Mouse (Mus musculus) thymus, postnatal 25 days (tissue): ENCODE data around the gene Ncor2.
A peak's percentile ranks its signal among the peaks of the same experiment; 100 is the strongest.

Experiments used
- DNase-seq: peaks from one replicate; pipeline ENCODE4 v3.0.0; 2022

Gene Ncor2

DNA sequence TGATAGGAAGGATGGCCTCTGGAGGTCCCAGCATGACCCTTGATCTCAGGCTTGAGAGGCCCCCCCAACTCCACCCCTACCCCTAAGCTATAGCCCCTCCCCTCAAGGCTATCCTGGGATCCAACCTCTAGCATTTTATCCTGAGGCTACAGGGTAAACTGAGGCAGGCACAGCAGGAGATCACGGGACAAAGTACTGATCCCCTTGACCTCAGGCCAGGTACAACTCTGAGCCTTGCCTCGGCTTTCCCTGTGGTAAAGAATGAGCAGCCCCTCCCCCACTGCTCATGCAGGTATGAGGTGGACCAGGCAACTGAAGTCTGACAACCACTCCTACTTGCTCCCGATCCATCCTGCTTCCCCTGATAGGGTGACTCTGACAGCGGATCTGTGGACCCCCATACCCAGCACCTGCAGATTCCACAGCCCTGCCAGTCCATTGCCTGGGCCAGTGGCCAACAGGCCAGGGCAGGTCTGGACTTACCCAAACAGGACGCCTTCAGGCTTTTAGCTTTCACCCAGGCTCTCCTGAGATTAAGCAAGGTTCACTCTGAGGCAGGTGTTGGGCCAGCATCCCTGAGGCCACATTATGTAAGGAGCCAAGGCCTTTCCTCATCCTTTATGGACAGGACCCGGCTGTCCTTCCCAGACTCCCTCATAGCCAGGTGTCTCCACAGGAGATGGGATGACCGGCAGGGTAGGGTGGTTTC is 11.2 kb upstream of the Ncor2 start:
- no peak for DNase-seq

DNA sequence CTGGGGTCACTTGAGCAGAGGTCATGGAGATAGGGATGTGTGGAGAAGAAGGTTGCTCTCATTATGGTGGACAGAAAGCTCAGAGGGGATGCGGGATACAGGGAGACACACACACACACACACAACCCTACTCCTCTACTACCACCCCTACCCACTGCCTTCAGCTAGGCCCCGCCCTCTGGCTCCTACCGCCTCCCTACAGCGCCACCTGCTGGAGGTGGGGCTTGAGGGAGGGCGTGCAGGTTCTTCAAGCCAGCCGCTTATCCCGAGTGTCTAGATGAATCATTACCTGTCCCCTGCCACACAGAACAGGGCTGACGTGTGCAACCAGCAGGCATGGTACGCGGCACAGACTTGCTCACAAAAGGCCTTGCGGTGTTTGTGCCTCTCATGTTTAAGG is 10.6 kb upstream of the Ncor2 start:
- DNase-seq = peak; percentile 86

DNA sequence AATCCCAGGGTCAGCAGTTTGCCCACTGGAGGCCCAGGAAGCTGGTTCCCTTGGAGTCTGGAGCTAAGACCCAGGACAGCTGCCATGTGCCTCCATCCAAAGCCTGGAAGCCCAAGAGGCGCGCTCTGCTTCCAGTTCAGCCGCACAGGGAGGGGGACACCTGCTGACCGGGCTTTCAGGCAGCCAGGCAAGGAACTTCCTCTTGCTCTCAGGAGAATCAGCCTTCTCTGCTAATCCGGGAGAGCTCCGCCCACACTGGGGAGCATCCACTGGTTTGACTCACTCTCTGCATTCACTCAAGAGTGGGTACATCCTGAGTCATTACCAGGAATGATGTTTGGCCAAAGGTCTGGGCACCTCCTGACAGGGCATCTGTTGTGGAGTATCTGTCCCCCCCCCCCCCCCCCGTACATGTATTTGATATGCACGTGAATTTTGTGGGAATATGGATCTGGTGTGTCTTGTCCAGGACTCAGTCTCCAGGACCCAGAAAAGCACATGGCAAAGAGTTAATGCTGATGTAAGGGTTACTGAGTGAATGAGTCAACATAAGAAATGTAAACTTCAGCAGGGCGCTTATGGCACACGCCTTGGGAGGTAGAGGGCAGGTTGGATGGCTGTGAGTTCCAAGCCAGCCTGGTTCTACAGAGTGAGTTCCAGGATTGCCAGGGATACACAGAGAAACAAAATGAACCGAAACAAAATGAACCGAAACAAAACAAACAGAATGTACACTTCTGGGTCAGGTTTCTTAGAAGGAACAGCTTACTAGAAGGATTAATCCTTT is 10.0 kb upstream of the Ncor2 start:
- no peak for DNase-seq

DNA sequence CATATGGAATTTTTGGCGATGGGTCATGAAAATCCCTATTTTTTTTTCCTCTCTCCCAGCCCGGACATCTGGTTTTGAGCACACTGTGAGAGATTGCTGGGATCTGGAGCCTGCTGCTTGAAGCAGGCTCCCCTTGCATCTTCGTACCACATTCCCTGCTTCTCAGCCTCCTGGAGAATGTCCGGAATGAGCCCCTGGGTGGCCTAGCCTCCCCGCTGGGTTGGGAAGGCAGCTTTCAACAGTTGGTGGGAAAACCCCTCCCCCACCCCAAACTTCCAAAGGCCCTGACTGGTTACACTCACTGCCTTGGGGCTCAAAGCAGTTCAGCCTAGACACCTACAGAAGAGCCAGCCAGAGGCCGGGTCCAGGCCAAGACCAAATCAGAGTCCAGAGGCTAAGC is 5.8 kb upstream of the Ncor2 start:
- DNase-seq = no peak

DNA sequence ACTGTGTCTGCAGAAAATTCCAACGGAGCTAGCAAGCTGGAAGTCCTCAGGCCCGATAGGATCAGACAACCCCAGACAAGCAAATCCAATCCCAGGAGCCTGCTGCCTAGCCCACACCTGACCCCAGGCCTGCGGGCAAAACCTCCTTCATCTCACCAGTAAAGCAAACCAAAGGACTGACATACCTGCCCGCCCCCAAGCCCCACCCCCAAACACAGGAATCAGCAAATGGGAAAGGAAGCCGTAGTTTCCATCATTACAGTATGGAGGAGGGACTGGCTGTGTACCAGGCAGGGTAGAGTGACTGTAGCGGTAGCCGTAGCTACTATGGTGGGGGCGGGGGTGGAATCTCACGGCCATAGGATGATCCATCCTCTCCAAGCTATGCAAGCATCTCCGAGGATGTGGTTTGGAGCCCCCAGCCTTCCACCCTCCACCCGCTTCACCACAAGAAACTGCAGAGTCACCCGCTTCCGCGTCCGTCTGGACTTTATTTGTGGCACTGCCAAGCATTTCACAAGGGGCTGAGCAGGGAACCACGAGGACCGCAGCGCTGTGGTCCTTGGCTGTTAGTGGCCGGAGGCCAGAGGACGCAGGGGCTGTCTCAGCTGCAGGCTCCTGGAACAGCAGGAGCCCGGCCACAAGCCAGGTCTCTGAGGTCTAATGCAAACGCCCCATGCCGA is 4.4 kb upstream of the Ncor2 start:
- DNase-seq = peak; percentile 39

DNA sequence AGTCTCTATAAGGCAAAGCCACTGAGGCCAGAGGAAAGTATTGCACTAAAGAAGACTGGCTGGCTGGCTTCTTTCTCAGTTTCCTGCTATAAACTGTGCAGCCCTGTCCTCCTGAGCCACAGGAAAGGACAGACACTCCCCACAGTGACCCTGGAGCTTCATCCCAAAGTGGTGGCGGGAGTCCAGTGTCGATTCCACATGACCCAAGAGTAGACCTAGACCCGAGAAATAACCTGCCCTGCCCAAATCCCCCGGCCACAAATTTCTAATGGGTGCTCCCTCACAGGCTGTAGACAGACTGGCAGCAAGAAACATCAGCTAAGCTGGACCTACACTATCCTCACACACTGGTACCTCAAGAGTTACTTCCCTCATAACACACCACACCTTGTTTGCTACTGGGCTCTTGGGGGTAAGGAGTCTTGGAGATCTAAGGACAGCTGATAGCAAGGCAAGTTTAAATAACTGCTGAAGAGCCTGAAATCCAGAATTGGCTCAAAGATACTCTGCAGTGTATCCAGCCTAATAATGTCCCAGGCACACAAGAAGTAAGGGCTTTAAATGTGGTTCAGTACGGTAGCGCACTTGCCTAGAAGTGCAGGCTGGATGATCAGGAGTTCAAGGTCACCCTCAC is 1.7 kb upstream of the Ncor2 start:
- no peak for DNase-seq

DNA sequence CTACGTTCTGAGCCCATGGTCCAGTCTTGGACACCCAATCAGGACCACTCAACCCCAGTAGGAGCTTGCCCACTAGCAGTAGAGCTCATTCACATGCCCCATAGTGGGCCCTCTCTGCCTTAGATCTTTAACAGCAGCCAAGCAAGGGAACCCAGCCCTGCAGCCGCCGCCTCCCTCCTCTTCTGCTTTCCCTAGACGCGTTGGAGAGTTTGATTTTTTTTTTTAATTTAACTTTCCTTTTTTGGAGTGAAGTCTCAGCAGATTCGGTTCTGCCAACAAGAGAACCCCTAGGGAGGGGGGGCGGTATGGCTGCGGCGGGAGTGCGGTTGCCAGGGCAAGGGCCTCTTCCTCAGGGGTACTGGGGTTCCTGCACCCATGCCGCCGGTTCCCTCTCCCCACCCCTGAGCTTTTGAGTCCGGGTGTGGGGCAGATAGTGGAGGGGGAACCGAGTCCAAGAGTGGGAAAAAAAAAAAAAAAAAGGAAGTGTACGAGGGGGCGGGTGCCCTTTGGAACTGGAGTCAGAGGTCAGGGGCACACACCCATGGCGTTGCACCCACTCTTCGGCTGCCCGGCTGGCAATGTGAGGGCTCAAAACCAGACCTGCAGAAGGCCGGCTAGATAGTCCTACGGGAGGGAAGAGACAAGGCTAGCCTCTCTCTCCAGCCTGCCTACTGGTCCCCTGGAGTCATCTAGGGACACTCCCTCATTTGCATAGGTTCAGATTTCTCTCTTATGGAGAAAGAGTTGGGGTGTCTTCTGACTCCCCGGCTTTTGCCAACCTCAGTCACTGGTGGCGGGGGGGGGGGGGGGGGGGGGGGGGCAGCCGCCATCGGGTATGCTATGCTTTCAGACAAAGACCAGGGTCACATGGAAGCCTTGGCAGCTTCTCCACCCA is 963 bp upstream of the Ncor2 start:
- DNase-seq = peak; percentile 47

DNA sequence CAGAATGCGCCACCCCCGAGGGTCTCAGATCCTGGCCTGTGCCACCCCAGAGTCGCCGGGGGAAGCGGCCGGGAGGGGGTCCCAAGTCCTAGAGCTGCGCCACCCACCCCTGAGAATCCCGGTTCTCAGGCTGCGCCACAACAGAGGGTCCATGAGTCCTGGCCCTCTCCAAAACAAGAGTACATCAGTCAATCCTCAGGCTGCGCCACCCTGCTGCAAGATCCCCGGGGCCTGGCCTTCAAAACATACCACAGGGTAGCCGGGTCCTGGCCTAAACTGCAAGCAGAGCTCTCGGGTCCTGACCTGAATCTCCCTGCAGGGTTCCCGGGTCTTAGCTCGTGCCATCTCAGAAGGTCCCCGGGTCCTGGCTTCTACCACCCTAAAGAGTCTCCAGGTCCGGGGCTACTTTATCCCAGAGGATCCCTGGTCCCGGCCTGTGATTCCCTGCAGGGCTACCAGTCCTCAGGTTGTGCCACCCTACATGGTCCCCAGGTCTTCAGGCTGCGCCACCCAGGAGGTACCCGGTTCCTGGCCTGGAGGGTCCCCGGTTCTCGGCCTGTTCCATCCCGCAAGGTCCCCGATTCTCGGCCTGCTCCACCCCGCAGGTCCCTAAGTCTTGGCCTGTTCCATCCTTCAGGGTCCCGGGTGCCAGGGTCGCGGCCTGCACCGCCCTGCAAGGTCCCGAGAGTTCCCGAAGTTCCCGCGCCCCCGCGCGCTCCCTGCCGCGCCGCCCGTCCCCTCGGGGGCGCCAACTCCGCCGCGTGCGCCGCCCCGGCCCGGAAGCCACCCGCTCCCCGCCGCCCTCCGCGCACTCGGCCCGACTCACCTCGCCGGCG is 630 bp downstream of the Ncor2 start:
- DNase-seq = peak; percentile 79

DNA sequence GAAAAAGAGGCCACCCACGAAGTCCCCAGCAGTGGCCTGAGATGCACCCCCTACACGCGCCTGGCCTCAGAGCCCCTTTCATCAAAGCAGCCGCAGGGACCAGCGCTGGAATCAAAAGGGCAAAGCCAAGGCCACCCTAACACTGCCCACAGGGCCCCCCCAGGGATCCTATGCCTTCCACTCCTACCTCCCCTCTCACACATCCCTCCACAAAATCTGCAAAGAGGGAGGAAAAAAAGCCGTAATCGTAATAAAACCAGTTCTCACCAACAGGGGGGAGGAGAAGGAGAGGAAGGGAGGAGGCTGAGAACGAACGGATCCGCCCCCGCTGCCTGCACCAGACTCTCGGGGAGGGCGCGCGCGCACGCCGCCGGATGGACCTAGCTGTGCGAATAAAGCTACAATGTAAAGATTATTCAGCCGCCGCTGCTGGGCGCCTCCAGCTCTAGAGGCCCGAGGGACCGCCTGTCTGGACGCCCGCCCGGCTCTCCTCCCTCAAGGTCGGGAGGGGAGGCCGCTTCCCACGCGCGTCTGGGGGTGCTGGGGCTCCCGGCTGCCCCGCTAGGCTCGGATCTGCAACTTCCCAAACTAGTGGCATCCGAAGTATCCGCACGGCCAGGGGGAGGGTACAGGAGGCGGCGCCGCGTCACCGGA is 1.4 kb downstream of the Ncor2 start:
- DNase-seq = peak; percentile 83

DNA sequence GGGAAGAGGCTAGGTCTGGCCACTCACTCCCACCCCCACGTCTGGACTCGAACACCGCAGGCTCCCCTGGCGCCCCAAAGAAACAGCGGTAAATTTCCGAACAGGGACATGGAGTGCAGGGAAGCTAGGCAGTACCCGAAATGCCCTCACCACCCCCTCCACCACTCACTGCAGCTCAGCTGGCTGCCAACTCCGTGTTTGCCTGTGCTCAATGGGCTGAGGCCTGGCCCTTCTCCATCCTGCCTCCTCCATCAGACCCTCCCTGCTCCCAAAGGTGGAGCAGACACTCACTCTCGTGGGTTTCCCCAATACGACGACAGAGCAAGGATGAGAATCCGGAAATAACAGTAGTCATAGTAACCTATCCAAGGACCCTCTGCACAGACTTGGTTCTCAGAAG is 2.2 kb downstream of the Ncor2 start:
- no peak for DNase-seq

DNA sequence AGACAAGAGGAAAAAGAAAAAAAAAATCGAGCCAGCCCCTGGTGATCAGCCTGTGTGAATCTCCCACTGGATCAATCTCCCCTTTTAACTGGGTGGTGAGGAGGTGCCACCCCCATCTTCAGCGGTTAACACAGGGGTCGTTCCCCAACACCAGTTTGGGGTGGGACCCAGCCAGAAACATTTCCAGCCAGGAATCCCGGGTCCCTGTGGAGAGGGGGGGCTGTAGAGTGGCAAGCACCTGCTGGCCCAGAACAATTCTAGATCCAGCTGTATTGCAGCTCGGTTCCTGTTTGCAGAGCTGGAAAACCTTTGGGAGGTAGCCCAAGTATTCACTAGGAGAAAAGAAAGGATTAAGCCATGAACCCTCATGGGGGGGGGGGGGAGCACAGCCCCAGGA is 2.7 kb downstream of the Ncor2 start:
- DNase-seq = no peak

DNA sequence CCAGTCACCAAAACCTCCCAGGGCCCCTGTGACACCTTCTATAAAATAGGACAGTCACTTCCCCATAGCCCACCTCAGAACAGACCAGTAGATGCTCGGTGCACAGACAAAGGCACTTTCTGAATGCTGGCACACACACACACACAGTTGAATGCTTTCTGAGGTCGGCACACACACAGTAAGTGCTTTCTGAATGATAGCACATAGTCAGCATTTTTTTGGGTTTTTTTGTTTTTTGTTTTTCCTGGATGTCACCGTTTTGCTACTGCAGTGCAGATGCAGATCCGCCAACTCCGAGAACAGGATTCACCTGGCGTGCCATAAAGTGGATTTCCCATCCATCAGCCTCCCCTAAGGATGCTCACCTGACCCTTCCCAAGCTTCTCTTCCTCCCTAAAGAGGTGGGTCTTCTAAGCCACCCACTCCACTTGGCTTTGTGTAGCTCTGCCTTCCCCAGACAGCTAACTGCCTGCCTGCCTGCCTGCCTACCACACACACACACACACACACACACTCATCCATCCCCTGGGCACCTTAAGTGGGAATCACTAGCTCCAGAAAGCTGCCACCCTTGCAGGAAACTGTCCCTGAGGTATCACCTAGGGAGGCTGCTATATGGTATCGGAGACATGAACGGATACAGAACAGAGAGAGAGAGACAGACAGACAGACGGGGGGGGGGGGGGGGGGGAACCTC is 3.2 kb downstream of the Ncor2 start:
- no peak for DNase-seq

DNA sequence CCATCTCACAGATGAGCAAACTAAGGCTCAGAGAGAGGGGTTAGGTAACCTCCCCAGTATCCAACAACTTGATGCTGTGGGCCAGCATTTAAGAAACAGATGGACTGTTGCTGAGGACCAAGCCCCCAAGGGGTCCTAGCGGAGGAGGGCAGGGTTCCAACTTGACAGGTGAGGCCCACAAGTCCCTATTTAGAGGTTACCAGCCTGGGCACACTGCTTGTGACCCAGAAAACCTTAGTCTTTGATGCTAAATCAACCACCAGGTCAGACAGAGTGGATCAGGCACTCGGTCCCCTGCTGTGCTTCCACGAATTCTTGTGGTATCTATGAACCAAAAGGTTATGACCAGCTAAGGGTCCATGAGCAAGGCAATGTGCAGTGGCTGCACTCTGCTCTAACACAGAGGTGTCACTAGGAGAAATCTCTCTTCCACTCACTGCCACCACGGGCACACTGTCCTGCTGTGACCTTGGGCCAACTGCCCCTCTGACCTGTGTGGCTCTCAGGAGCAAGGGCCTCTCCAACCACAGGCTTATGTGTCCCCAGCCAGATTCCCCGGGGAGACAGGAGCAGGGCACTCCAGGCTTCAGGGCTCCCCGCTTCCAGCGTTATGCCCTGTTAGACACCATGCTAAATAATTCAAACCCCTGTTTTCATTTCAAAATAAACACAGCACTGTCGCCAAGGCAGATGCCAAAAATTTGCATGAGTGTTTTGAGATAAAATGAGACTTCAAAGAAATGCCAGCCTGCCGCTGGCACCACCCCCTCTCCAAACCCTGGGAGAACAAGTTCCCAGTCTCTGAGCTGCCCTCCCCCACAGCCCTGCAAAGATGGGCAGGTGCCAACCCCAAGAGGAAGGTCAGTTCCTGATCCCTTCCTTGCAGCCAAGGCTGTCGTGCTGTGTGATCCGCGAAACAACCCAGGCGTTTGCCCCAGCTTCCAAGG is 4.0 kb downstream of the Ncor2 start:
- no peak for DNase-seq

DNA sequence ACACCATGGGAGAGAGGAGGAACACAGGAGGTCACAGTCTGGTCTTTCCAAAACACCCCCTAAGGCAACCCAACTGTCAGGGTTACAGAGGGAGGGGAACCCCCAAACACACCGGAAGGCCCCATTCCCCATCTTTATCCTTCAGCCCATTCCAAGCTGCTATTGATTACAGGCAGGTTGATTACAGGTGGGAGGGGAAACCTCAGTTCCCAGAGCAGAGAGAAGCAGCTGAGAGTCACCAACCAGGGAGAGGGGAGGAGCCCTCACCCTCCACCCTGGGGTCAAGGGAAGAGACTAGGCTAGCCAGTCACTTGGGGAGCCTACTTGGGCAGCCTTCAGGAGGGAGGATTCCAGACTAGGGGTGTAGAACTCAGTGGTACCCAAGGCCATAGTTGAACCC is 5.2 kb downstream of the Ncor2 start:
- DNase-seq = no peak

DNA sequence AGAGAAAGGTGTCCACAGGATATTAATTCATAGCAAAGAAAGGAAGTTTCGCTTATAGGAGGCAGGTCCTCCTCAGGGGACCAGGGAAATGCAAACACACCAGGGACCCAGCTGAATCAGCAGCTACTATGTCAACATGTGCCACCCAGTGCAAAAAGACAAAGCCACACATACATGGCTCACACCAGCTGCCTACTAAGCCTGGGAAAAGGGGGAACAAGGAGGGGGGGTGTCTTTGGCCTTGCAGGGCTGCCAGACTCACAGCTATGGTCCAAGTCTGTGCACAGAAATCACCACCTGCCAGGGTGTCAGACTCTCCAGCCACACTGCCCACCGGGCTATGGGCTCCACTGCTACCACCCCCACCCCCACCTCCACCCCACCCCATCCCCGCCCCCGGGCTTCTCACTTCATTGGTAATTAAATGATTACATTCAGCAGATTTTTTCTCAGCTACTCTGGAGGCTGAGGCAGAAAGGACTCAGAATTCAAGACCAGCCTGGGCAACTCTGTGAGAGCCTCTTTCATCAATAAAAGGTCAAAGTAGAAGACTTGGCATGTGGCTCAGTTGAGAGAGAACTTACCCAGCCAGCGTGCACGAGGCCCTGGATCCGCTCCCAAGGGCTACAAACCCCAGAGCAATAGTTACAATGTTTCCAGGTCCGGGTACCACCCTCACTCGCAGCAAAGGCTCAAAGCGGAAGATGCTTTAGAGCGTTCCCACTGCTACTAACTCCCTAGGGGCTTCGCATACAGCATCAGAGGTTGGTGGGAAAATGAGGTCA is 6.0 kb downstream of the Ncor2 start:
- DNase-seq = no peak

DNA sequence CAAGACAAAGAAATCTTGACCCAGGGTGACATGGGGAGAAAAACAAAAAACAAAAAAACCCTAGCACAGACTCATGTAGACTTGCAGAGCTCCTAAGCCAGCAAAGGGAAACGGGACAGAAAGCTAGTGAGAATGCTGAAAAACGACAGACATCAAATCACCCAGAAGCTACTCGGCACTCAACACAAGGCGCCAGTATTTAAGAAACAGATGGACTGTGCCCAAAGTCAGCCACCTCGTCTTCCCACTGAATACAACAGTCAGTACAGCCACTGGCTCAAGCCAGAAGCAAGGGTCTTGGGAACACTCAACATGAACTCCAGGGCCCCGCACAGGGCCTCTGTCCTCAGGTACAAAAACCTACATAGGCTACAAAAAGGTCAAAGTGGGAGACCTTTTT is 7.8 kb downstream of the Ncor2 start:
- no peak for DNase-seq

DNA sequence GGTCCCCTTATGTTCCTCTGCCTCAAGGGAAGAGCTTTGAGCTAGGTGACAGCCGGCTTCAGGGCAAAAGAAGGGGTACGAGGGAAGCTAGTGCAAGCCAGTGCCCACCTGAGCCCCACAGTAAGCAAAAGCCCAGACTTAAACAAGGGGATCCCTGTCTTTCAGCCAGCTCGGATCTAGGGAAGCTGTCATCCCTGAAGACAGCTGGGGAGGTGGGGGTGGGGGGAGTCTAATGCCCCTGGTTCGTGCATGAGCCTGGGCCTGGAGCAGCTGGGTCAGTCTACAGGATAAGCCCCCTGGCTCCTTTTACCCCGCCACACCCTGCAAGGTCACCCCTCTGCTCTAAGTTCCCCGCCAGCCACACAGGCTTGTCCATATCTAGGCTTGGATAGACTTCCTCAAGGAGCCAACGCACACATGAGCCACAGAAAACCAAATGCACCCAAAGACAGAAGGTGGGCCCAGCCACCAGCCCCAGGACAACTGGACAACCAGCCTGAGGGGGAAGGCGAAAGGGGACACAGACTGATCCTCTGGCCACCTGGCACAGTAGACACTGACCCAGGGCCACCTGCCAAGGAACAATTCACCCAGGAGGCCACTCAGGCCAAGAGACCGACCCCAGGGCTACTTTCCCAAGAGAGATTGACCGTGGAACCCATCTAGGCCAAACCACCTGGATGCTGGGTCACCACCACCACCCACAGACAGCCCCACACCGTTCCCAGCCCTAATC is 8.7 kb downstream of the Ncor2 start:
- no peak for DNase-seq

DNA sequence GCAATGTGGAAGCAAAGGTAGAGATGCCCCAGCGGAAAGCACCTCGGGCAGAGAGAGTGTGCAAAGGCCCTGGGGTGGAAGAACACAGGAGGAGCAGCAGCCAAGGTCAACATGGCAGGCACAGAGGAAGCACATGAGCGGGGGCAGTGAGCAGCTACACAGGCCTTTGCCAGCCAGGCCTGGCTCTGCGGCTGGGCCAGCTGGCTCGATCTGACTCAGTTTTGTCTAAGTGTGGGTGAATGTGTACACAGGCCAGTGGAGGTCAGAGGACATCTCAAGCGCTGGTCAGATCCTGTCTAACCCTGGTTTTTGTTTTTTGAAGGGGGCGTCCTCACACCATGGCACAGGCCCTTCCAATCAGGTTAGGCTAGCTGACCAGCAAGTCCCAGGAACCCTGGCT is 10.9 kb downstream of the Ncor2 start:
- DNase-seq = no peak
